Mouse (Mus musculus) induced T-regulatory cell, adult 2 months (primary cell): ENCODE data around the gene Zmym1.
"Not testable (repeated sequence)": the region's sequence is repeated elsewhere in the genome, so short reads cannot be mapped to it uniquely, and the experiment has no call there.

ENCODE experiments used
- DNase-seq: peaks from one replicate; pipeline ENCODE4 v3.0.0-alpha.2; 2012; ENCODE audit warnings: low read depth

Zmym1 gene

GRCm38 (mm10) chr4:127060585-127061290, at the start of gene Zmym1:
Zmym1 (minus strand) TSS chr4:127061152.
- peak; percentile 94 for DNase-seq

GRCm38 (mm10) chr4:127110570-127110969, 49.6 kb upstream of the Zmym1 start:
- no peak for DNase-seq

- no peak for DNase-seq
Observed at GRCm38 (mm10) chr4:127107566-127107965, 46.6 kb upstream of the Zmym1 start.

GRCm38 (mm10) chr4:127099552-127099951, 38.6 kb upstream of the Zmym1 start:
- not testable (repeated sequence) for DNase-seq

GRCm38 (mm10) chr4:127095090-127095489, 34.1 kb upstream of the Zmym1 start:
- DNase-seq, result peak; percentile 17

GRCm38 (mm10) chr4:127091188-127091587, 30.2 kb upstream of the Zmym1 start:
- no peak for DNase-seq

- DNase-seq, result no peak
Observed at GRCm38 (mm10) chr4:127085761-127086160, 24.8 kb upstream of the Zmym1 start.

GRCm38 (mm10) chr4:127083131-127083530, 22.2 kb upstream of the Zmym1 start:
- no peak for DNase-seq

- no peak for DNase-seq
Observed at GRCm38 (mm10) chr4:127080806-127081205, 19.9 kb upstream of the Zmym1 start.

- peak; percentile 96 for DNase-seq
Observed at GRCm38 (mm10) chr4:127076875-127077548, 16.1 kb upstream of the Zmym1 start, which contains the start of gene Zmym6. Zmym6 (plus strand) TSS chr4:127077383.

- peak; percentile 40 for DNase-seq
Observed at GRCm38 (mm10) chr4:127074915-127075314, 14.0 kb upstream of the Zmym1 start.

- DNase-seq, result no peak
Observed at GRCm38 (mm10) chr4:127064051-127064450, 3.1 kb upstream of the Zmym1 start.

- peak; percentile 36 for DNase-seq
Observed at GRCm38 (mm10) chr4:127054522-127055198, 6.3 kb downstream of the Zmym1 start.

GRCm38 (mm10) chr4:127053071-127053470, 7.9 kb downstream of the Zmym1 start:
- DNase-seq, result no peak

GRCm38 (mm10) chr4:127051121-127051520, 9.8 kb downstream of the Zmym1 start:
- no peak for DNase-seq

- DNase-seq, result peak; percentile 48
Observed at GRCm38 (mm10) chr4:127043540-127043939, 17.4 kb downstream of the Zmym1 start.

GRCm38 (mm10) chr4:127039871-127040483, 21.0 kb downstream of the Zmym1 start:
- peak; percentile 29 for DNase-seq

GRCm38 (mm10) chr4:127038828-127039349, 22.1 kb downstream of the Zmym1 start:
- peak; percentile 21 for DNase-seq

GRCm38 (mm10) chr4:127037908-127038827, 22.8 kb downstream of the Zmym1 start:
- DNase-seq, result peak; percentile 37

- peak; percentile 35 for DNase-seq
Observed at GRCm38 (mm10) chr4:127037158-127037557, 23.8 kb downstream of the Zmym1 start.
